Mouse (Mus musculus): ENCODE measurements around the gene Zbtb7a. TPM values are rescaled to one million over a fixed set of nuclear protein-coding genes. Genes with fewer than 3 reads are reported as not detected.
"Not testable (repeated sequence)": the region's sequence is repeated elsewhere in the genome, so short reads cannot be mapped to it uniquely, and the experiment has no call there.

Zbtb7a gene
- polyA plus RNA-seq, 1 experiment from 2014 or later: 10.1 TPM

DNA sequence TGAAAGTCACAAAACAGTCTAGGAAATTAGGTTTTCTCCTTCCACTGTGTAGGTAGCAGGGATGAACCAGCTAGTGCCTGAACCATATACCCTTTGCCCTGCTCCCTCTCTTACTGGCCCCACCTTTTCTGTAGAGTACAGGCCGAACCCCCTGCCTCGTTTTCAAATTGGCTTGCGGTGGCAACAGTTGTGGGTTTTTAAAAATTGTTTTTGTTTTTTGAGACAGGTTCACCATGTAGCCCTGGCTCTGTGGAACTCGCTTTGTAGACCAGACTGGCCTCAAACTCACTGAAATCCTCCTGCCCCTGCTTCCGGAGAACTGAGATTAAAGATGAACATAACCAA is 33.0 kb downstream of the Zbtb7a start:
- Histone ChIP-seq H3K4me2 (ENCODE audit: low read depth, low read length, severe bottlenecking) (peak overlapping the region; percentile 78), H3K4me3 (ENCODE audit: low read depth, low read length) (peak overlapping the region; percentile 89), H3K9ac (ENCODE audit: low read length) (peak overlapping the region; percentile 41), H3K9me3 (ENCODE audit: control insufficient read depth, low read length) (no peaks in the 10 kb centered on the region), H3K4me1 (replicated peaks; ENCODE audit: control insufficient read depth, insufficient read depth, low read length) (peaks cover 6% of the 10 kb centered on the region), H3K27ac (ENCODE audit: low read depth, low read length) (peak overlapping the region; percentile 14; the same call in 1 of the 2 replicates), H3K27me3 (ENCODE audit: control insufficient read depth, insufficient read depth, low read length) (no peaks in the 10 kb centered on the region), H3K36me3 (ENCODE audit: control insufficient read depth, insufficient read depth, low read length) (peaks cover 2% of the 10 kb centered on the region; the same call in 1 of the 2 replicates)
- 6% methylated on average over 5 of the region's 5 CpGs for WGBS
- DNase-seq (ENCODE audit: low spot score) (no peak), ATAC-seq (replicated peaks; ENCODE audit: low FRiP score) (peak; percentile 78)

DNA sequence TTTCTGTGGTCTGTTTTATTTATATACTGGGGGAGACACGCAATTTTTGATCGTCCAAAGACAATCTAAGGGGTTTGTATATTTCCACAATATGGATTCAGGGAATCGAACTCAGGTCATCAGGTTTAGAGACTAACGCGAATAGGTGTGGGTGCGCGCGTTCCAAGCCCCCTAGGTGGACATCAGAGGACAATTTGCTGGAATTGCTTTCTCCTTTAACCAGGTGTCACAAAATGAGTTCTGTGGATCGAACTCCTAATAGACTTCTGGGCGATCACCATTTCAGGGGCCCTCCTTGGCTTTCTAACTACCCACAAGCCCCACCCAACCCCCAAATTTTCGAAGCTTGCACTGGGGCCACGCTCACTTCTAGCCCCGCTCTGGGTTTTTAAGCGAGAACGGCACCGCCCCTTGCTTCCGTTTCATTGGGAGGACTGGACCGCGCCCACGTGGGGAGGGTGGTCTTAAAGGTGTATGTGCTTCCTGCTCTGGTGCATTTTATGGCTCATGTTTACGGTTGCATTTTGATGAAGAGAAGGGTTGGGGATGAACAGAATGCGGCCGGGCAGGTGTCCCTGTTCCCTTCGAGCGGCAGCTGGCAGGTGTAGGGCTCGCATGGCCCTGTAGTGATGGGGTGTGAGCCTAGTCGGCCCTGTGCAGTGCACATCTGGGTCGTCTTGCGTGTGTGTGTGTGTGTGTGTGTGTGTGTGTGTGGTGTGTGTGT is 33.7 kb downstream of the Zbtb7a start:
- H3K4me1 ChIP-seq (replicated peaks; ENCODE audit: control insufficient read depth, insufficient read depth, low read length): peaks cover 9% of the 10 kb centered on the region
- H3K27ac ChIP-seq (ENCODE audit: low read depth, low read length): peak overlapping the region; percentile 14; the same call in 1 of the 2 replicates
- peak overlapping the region; percentile 78 for H3K4me2 ChIP-seq (ENCODE audit: low read depth, low read length, severe bottlenecking)
- WGBS: 4% methylated on average over 29 of the region's 29 CpGs
- peak overlapping the region; percentile 41 for H3K9ac ChIP-seq (ENCODE audit: low read length)
- peaks cover 2% of the 10 kb centered on the region; the same call in 1 of the 2 replicates for H3K36me3 ChIP-seq (ENCODE audit: control insufficient read depth, insufficient read depth, low read length)
- ATAC-seq (replicated peaks; ENCODE audit: low FRiP score): 0 out of 2 replicates have a peak, but pooled peaks have one; percentile 25
- no peaks in the 10 kb centered on the region for H3K9me3 ChIP-seq (ENCODE audit: control insufficient read depth, low read length)
- peak overlapping the region; percentile 89 for H3K4me3 ChIP-seq (ENCODE audit: low read depth, low read length)
- H3K27me3 ChIP-seq (ENCODE audit: control insufficient read depth, insufficient read depth, low read length): no peaks in the 10 kb centered on the region
- peak; percentile 85 for DNase-seq (ENCODE audit: low spot score)

DNA sequence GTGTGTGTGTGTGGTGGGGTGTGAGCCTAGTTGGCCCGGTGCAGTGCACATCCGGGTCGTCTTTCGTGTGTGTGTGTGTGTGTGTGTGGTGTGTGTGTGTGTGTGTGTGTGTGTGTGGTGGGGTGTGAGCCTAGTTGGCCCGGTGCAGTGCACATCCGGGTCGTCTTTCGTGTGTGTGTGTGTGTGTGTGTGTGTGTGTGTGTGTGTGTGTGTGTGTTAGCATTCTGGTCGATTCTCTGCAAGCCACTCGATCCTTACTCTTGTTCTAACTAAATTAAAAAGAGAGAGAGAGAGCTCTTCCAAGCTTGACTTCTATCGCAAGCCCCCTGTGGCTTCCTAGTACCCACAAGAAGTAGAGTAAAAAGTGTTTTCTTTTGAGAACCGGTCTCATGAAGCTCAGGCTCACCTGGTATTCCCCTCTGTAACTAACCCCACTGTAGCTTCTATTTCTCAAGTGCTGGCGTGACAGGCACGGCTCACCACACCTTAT is 34.4 kb downstream of the Zbtb7a start:
- WGBS: 49% methylated on average over 9 of the region's 14 CpGs
- H3K4me2 ChIP-seq (ENCODE audit: low read depth, low read length, severe bottlenecking); H3K4me3 ChIP-seq (ENCODE audit: low read depth, low read length); DNase-seq (ENCODE audit: low spot score); H3K27me3 ChIP-seq (ENCODE audit: control insufficient read depth, insufficient read depth, low read length); H3K36me3 ChIP-seq (ENCODE audit: control insufficient read depth, insufficient read depth, low read length); H3K27ac ChIP-seq (ENCODE audit: low read depth, low read length); H3K9me3 ChIP-seq (ENCODE audit: control insufficient read depth, low read length); H3K9ac ChIP-seq (ENCODE audit: low read length); ATAC-seq (replicated peaks; ENCODE audit: low FRiP score): not testable (repeated sequence)
- H3K4me1 ChIP-seq (replicated peaks; ENCODE audit: control insufficient read depth, insufficient read depth, low read length): peaks cover 12% of the 10 kb centered on the region

DNA sequence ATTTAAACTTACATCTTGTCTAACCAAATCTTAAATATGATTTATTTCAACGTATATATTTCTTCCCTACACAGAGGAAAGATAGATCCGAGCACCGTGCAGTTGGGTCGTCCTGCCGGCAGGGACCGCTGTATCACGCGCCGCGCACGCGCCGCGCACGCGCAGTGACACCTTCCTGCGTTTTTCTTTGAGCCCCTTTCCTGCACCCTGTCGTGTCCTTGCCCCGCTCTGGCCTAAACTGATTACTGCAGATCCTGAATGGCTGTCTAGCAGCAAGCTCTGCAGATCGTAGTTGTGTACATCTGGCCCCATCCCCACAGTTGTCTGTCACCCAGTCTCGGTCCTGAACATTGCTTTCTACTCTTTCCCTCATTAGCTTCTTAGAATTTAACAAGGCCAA is 38.1 kb downstream of the Zbtb7a start:
- peak; percentile 23 for ATAC-seq (replicated peaks; ENCODE audit: low FRiP score)
- H3K9ac ChIP-seq (ENCODE audit: low read length): peak overlapping the region; percentile 4; the same call in 1 of the 2 replicates
- peaks cover 23% of the 10 kb centered on the region for H3K4me1 ChIP-seq (replicated peaks; ENCODE audit: control insufficient read depth, insufficient read depth, low read length)
- peak overlapping the region; percentile 80 for H3K27ac ChIP-seq (ENCODE audit: low read depth, low read length)
- peaks cover 5% of the 10 kb centered on the region for H3K36me3 ChIP-seq (ENCODE audit: control insufficient read depth, insufficient read depth, low read length)
- 4% methylated on average over 21 of the region's 21 CpGs for WGBS
- H3K4me3 ChIP-seq (ENCODE audit: low read depth, low read length): no peak overlapping the region; the same call in 1 of the 2 replicates
- no peaks in the 10 kb centered on the region for H3K27me3 ChIP-seq (ENCODE audit: control insufficient read depth, insufficient read depth, low read length)
- DNase-seq (ENCODE audit: low spot score): peak; percentile 90
- H3K4me2 ChIP-seq (ENCODE audit: low read depth, low read length, severe bottlenecking): peak overlapping the region; percentile 0; the same call in 1 of the 2 replicates
- no peaks in the 10 kb centered on the region for H3K9me3 ChIP-seq (ENCODE audit: control insufficient read depth, low read length)

DNA sequence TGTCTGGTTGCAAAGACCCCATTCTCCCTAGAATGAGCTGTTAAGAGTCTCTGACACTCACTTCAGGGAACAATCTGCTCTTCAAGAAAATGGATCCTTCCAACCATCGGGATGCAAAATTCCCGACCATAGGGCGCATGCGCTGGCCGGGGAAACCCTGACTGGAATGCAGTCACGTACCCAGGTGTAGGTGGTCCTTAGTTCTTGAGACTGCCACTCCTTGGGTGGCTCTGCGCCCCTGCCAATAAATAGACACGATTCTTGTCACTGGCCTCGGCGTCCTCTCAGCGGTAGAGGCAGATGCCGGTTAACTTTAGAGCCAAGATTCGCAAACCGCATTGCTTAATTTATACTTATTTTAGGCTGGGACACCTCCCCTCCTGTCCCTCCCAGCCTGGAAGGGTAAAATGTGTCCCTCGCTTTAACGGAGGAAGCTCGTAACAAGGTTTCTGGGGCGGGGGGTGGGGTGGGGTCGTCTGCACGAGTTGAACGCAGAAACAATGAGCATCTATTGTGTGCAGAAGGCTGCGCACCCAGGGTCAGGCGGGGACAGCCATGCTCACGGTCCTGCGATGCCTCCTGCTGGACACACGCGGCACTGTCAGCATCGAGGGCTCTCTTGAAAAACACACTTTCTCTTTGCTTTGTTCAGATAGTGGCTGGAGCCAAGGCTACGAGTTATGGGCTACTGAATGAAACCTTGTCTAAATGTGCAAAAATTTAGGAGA is 39.8 kb downstream of the Zbtb7a start:
- Histone ChIP-seq H3K4me2 (ENCODE audit: low read depth, low read length, severe bottlenecking) (peak overlapping the region; percentile 61), H3K9ac (ENCODE audit: low read length) (peak overlapping the region; percentile 68), H3K36me3 (ENCODE audit: control insufficient read depth, insufficient read depth, low read length) (peaks cover 22% of the 10 kb centered on the region), H3K27ac (ENCODE audit: low read depth, low read length) (peak overlapping the region; percentile 88), H3K9me3 (ENCODE audit: control insufficient read depth, low read length) (no peaks in the 10 kb centered on the region), H3K4me1 (replicated peaks; ENCODE audit: control insufficient read depth, insufficient read depth, low read length) (peaks cover 25% of the 10 kb centered on the region), H3K27me3 (ENCODE audit: control insufficient read depth, insufficient read depth, low read length) (no peaks in the 10 kb centered on the region), H3K4me3 (ENCODE audit: low read depth, low read length) (peak overlapping the region; percentile 30)
- WGBS: 2% methylated on average over 29 of the region's 29 CpGs
- DNase-seq (ENCODE audit: low spot score): peak; percentile 96
- peak; percentile 65 for ATAC-seq (replicated peaks; ENCODE audit: low FRiP score)

DNA sequence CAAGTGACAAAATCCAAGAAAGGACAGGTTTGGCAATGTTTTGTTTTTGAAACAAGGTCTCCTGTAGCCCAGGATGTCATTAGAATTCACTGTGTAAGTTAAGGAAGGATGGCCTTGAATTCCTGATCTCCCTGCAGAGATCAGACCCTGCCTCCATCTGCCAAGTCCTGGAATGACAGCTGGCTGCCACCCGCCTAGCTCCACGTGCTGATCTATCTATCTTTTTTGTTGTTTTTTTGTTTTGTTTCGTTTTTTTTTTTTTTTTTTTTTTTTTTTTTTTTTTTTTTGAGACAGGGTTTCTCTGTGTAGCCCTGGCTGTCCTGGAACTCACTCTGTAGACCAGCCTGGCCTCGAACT is 40.3 kb downstream of the Zbtb7a start:
- Histone ChIP-seq H3K4me1 (replicated peaks; ENCODE audit: control insufficient read depth, insufficient read depth, low read length) (peaks cover 25% of the 10 kb centered on the region), H3K4me2 (ENCODE audit: low read depth, low read length, severe bottlenecking) (peak overlapping the region; percentile 61; the same call in 1 of the 2 replicates), H3K9ac (ENCODE audit: low read length) (peak overlapping the region; percentile 68), H3K4me3 (ENCODE audit: low read depth, low read length) (peak overlapping the region; percentile 30), H3K36me3 (ENCODE audit: control insufficient read depth, insufficient read depth, low read length) (peaks cover 27% of the 10 kb centered on the region), H3K27ac (ENCODE audit: low read depth, low read length) (peak overlapping the region; percentile 88)
- WGBS: 11% methylated on average over 3 of the region's 4 CpGs
- ATAC-seq (replicated peaks; ENCODE audit: low FRiP score); DNase-seq (ENCODE audit: low spot score); H3K27me3 ChIP-seq (ENCODE audit: control insufficient read depth, insufficient read depth, low read length); H3K9me3 ChIP-seq (ENCODE audit: control insufficient read depth, low read length): not testable (repeated sequence)

DNA sequence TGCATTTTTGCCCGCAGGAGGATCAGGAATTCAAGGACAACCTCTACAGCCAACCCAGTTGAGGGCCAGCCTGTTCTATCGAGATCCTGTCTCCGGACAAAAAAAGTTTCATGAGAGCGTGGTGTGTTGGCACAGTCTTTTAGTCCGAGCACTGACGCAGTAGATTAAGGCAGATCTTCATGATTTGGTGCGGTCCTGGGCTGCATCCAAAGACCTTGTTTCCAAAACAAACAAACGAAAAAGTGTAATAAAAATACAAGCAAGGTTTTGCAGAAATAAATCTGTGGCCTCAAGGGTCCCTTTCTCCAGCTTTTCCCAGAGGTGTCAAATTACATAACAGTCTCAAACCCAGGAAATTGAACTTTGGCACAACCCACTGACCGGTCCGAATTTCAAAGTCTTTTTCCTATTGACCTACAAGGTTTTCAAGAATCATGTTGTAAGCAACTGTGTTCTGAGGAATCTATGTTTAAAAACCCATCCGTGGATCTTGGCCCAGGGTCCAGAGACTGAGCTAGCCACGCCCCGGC is 41.0 kb downstream of the Zbtb7a start:
- H3K27me3 ChIP-seq (ENCODE audit: control insufficient read depth, insufficient read depth, low read length): no peaks in the 10 kb centered on the region
- no peak for DNase-seq (ENCODE audit: low spot score)
- H3K9ac ChIP-seq (ENCODE audit: low read length): no peak overlapping the region; the same call in 1 of the 2 replicates
- H3K27ac ChIP-seq (ENCODE audit: low read depth, low read length): peak overlapping the region; percentile 58; the same call in 1 of the 2 replicates
- peak overlapping the region; percentile 100 for H3K4me3 ChIP-seq (ENCODE audit: low read depth, low read length)
- H3K36me3 ChIP-seq (ENCODE audit: control insufficient read depth, insufficient read depth, low read length): peaks cover 32% of the 10 kb centered on the region
- ATAC-seq (replicated peaks; ENCODE audit: low FRiP score): peak; percentile 11; the same call in 1 of the 2 replicates
- peak overlapping the region; percentile 99 for H3K4me2 ChIP-seq (ENCODE audit: low read depth, low read length, severe bottlenecking)
- no peaks in the 10 kb centered on the region for H3K9me3 ChIP-seq (ENCODE audit: control insufficient read depth, low read length)
- peaks cover 25% of the 10 kb centered on the region for H3K4me1 ChIP-seq (replicated peaks; ENCODE audit: control insufficient read depth, insufficient read depth, low read length)
- WGBS: 10% methylated on average over 13 of the region's 13 CpGs

DNA sequence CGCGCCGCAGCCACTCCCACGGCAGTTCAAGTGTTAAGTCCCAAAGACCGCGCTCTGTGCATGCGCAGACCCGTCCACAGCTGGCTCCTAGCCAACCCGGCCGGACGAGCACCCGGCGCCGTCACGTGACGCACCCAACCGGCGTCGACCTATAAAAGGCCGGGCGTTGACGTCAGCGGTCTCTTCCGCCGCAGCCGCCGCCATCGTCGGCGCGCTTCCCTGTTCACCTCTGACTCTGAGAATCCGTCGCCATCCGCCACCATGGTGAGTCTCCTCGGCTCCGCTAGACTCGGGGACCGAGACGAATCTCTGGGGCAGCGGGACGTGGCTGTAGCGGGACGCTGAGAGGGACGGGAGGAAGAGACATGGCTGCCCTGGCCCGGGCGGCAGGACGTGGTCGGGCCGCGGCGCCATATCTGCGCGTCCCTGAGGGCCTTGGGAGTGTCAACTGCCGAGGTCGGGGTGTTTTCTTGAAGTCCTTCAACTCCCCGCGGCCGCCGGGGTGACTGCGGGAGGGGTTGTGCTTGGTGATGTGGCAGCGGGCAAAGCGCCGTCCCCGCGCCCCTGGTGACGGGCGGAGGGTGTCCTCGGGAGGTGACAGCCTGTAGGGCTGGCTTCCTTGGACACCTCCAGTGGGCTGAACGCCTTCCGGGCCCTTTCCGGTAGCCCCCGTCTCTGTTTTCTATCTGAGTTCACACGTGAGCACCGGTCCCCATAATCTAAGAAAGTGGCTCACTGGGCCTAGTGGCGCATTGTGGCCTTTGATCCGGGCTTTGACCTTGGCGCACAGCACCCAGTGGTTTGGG is 41.6 kb downstream of the Zbtb7a start, which contains the start of gene Eef2:
TSS of gene Eef2 (plus strand) at position 166 of the 806 bp plus-strand sequence.
- WGBS: under 1% methylated on average over 77 of the region's 77 CpGs
- H3K27ac ChIP-seq (ENCODE audit: low read depth, low read length): peak within 1 kb of the TSS; percentile 88
- H3K9me3 ChIP-seq (ENCODE audit: control insufficient read depth, low read length): no peaks in the 10 kb centered on the region
- ATAC-seq (replicated peaks; ENCODE audit: low FRiP score) (peak; percentile 84), DNase-seq (ENCODE audit: low spot score) (peak; percentile 100)
- peak within 1 kb of the TSS; percentile 99 for H3K4me2 ChIP-seq (ENCODE audit: low read depth, low read length, severe bottlenecking)
- H3K36me3 ChIP-seq (ENCODE audit: control insufficient read depth, insufficient read depth, low read length): peaks cover 39% of the 10 kb centered on the region
- no peaks in the 10 kb centered on the region for H3K27me3 ChIP-seq (ENCODE audit: control insufficient read depth, insufficient read depth, low read length)
- H3K9ac ChIP-seq (ENCODE audit: low read length): peak within 1 kb of the TSS; percentile 98
- peak within 1 kb of the TSS; percentile 100 for H3K4me3 ChIP-seq (ENCODE audit: low read depth, low read length)
- H3K4me1 ChIP-seq (replicated peaks; ENCODE audit: control insufficient read depth, insufficient read depth, low read length): peaks cover 25% of the 10 kb centered on the region
